Mouse (Mus musculus) ES-Bruce4 (cell line): Measurements from ENCODE around the gene Efhb.

ENCODE experiments used
- CTCF ChIP-seq: IDR thresholded peaks from one replicate; pipeline ENCODE4 v1.8.1; 2011; ENCODE audit warnings: low read depth, low read length
- POLR2A ChIP-seq: IDR thresholded peaks from one replicate; pipeline ENCODE4 v1.8.1; 2011; ENCODE audit warnings: low read length; ENCODE audit not compliant: insufficient read depth

GRCm38 (mm10) chr17:53364111-53364510, 99.0 kb downstream of the Efhb start:
- TF ChIP-seq CTCF (no peak), POLR2A (no peak)
